Mouse (Mus musculus) adrenal gland, postnatal 25 days (tissue): ENCODE measurements around the gene Kif12. TPM values are rescaled to one million over a fixed set of nuclear protein-coding genes. Genes with fewer than 3 reads are reported as not detected.
A peak's percentile ranks its signal among the peaks of the same experiment; 100 is the strongest.

Experiments
- DNase-seq: peaks from one replicate; pipeline ENCODE4 v3.0.0; 2021; ENCODE audit warnings: mixed read lengths
- total RNA-seq: library from RNA; stranded (reverse); gene quantifications from 2 replicates; pipeline ENCODE4 v1.2.3, GENCODE M21; 2021

The Kif12 gene
- total RNA-seq, 1 experiment from 2014 or later, result not detected

- DNase-seq, result no peak
These were observed 13.7 kb downstream of the Kif12 start for GRCm38 (mm10) chr4:63158192-63158591.

DNA sequence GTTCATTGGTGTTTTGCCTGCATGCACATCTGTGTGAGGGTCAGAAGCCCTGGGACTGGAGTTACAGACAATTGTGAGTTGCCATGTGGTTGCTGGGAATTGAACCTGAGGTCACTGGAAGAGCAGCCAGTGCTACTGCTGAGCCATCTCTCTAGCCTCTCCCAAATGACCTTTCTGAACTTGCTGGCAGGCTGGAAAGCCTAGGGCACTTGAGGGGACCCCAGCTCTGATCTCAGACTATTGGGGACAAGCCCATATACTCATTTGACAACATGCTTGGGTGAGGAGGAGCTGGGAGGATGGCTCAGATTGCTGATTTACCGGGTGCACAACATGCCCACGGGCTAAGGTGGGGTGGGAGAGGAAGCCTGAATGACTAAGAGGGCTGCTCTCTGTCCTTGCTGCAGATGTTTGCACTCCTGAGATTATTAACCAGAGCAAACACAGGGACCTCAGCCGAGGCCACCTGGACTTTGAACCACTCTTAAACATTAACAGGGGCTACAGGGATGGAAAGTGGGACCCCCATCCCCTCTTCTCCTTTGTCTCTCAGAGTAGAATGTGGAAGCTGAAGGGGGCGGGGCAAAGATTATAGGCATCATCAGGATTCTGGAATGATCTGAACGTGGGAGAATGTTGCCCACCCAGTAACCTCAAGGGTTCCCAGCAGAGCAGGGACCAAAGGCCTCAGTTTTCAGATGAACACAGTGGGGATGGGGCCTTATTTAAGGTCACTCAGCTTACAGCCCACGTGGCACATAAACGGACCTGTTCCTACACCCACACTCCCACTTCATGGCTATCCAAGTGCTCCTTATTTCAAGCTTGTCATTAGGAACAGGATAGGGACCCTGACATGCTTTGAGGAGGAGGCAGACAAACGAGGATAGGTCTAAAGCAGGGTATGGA, 15.0 kb downstream of the Kif12 start:
- DNase-seq, result no peak

- no peak for DNase-seq
These were observed 16.3 kb downstream of the Kif12 start for GRCm38 (mm10) chr4:63155596-63155995.

GRCm38 (mm10) chr4:63154699-63155098, 17.2 kb downstream of the Kif12 start, which contains the start of gene Ambp:
Gene Ambp, minus strand, starts transcription at chr4:63154799.
- DNase-seq, result no peak

- DNase-seq, result no peak
These were observed 17.9 kb downstream of the Kif12 start for GRCm38 (mm10) chr4:63154028-63154427.

- DNase-seq, result no peak
These were observed 20.8 kb downstream of the Kif12 start for GRCm38 (mm10) chr4:63151127-63151526.

GRCm38 (mm10) chr4:63147268-63147667, 24.7 kb downstream of the Kif12 start:
- no peak for DNase-seq

GRCm38 (mm10) chr4:63129891-63130624, 41.9 kb downstream of the Kif12 start:
- no peak for DNase-seq

GRCm38 (mm10) chr4:63124861-63125466, 47.0 kb downstream of the Kif12 start:
- DNase-seq, result no peak

GRCm38 (mm10) chr4:63118639-63119437, 53.1 kb downstream of the Kif12 start:
- peak; percentile 84 for DNase-seq

Other genes with a start within 250 kb of the Kif12 start
- 5.6 and 10.3 TPM in 2 replicates for gene Zfp618, start 206.6 kb downstream of the Kif12 start, total RNA-seq
- gene Ambp, start 17.3 kb downstream of the Kif12 start, total RNA-seq, result 13.7 TPM in 1 of 2 replicates, not detected in the other
- gene Col27a1, start 41.9 kb upstream of the Kif12 start, total RNA-seq, result 9.3 and 11.7 TPM in 2 replicates
- 28.8 and 42.3 TPM in 2 replicates for gene Orm1, start 172.4 kb upstream of the Kif12 start, total RNA-seq
- 9.9 and 10.4 TPM in 2 replicates for gene Orm3, start 184.0 kb upstream of the Kif12 start, total RNA-seq
- gene Orm2, start 190.3 kb upstream of the Kif12 start, total RNA-seq, result 3.3 and 6.7 TPM in 2 replicates
- gene Akna, start 231.2 kb upstream of the Kif12 start, total RNA-seq, result 2.7 and 3.8 TPM in 2 replicates